Mouse (Mus musculus): Measurements from ENCODE around the gene Gid4. TPM values are rescaled to one million over a fixed set of nuclear protein-coding genes. Genes with fewer than 3 reads are reported as not detected.
A peak's percentile ranks its signal among the peaks of the same experiment; 100 is the strongest.
"Not testable (repeated sequence)": the region's sequence is repeated elsewhere in the genome, so short reads cannot be mapped to it uniquely, and the experiment has no call there.

The Gid4 gene
- polyA plus RNA-seq, 1 experiment, result 44.8 TPM

- no peak for DNase-seq (ENCODE audit: extremely low spot score in 1 of 2, low spot score in 1 of 2)
Observed at GRCm38 (mm10) chr11:60426417-60426816, 9.5 kb downstream of the Gid4 start.

GRCm38 (mm10) chr11:60427628-60428027, 10.7 kb downstream of the Gid4 start:
- DNase-seq (ENCODE audit: extremely low spot score in 1 of 2, low spot score in 1 of 2), result no peak

GRCm38 (mm10) chr11:60433501-60433900, 16.6 kb downstream of the Gid4 start:
- DNase-seq (ENCODE audit: extremely low spot score in 1 of 2, low spot score in 1 of 2), result no peak

DNA sequence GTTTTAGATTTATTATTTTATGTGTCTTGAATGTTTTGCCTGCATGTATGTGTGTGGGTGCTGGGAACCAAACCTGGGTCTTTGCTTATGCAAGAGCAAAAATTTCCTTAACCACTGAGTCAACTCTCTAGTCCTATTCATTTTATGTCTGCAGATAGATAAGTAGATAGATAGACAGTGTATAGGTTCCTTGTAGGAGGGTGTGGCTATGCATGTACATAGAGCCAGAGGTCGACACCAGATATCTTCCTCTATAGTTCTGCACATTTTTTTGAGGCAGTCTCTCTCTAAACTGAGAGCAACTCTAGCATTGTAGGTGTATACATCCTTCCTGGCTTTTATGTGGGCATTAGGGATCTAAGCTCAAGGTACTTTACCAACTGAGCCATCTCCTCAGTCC, 18.2 kb downstream of the Gid4 start:
- no peak for DNase-seq (ENCODE audit: extremely low spot score in 1 of 2, low spot score in 1 of 2)

- DNase-seq (ENCODE audit: extremely low spot score in 1 of 2, low spot score in 1 of 2), result no peak
Observed at GRCm38 (mm10) chr11:60436618-60437017, 19.7 kb downstream of the Gid4 start.

DNA sequence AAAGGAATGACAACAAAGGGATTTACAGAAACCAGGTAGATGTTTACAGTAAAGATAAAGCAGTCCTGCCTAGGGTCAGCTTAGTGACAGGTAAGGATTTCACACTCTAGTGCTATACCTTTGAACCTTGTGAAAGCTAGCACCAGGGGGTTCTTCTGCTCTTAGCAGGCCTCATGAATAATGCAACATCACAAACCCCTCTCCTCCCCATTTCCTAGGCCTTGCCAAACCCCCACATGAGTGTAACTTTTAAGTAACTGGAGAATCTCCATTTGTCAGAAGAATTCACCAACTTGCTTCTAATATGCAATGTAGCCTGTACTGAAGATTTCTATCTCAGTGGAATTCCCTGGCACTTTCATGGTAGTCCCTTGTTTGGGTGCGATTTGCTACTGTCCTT, 22.7 kb downstream of the Gid4 start:
- not testable (repeated sequence) for DNase-seq (ENCODE audit: extremely low spot score in 1 of 2, low spot score in 1 of 2)

DNA sequence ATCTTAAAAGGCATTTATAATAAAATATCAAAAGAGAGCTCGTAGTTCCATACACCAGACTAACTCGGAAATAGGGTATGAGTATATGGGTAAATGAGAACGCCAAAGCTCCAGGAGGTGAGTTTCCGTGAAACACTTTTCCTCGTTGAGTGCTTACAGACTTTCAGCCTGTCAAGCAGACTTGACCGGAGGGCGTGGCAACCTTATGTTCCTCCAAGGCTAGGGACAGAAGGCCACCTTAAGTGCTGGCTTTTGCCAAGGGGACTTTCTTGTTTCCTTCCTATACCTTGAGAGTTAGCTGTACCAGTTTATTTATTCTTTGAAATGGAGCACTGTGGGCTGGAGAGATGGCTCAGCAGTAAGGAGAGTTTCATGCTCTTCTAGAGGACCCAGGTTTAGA, 23.2 kb downstream of the Gid4 start:
- DNase-seq (ENCODE audit: extremely low spot score in 1 of 2, low spot score in 1 of 2), result no peak

GRCm38 (mm10) chr11:60442896-60443295, 26.0 kb downstream of the Gid4 start:
- peak in 1 of 2 experiments; percentile 52 for DNase-seq (ENCODE audit: extremely low spot score in 1 of 2, low spot score in 1 of 2)

- DNase-seq (ENCODE audit: extremely low spot score in 1 of 2, low spot score in 1 of 2), result no peak
Observed at GRCm38 (mm10) chr11:60444007-60444406, 27.1 kb downstream of the Gid4 start.

DNA sequence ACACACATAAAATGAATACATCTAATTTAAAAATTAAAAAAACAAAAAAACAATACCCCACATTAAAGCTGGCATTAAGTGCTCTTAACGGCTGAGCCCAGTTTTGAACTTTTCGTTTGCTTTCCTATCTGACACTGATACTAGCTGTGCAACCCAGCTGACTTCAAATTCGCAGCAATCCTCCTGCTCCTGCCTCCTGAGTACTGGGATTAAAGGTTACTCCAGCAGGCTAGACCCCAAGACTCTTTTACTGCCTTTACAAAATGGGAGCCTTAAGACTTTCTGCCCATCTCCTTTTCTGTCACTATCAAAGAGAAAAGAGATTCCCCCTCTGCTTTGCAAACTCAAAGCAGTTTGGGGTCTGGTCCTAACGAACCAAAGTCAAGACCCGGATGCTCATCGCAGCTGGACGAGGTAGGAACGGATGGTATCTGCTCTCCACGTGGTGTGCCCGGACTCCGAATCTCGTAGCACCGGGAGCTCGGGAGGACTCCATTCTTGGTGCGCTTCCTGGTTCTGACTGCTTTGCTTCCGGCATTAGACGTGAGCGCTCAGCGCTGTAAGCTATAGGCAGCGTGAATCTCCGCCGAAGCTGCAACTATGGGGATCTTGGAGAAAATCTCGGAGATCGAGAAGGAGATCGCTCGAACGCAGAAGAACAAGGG, 37.3 kb downstream of the Gid4 start, which contains the start of gene Drg2:
Gene Drg2 (plus strand): TSS at position 512 of the 665 bp plus-strand sequence.
- peak; percentile 77 to 95 for DNase-seq (ENCODE audit: extremely low spot score in 1 of 2, low spot score in 1 of 2)

GRCm38 (mm10) chr11:60454745-60455087, 37.8 kb downstream of the Gid4 start:
- DNase-seq (ENCODE audit: extremely low spot score in 1 of 2, low spot score in 1 of 2), result no peak

DNA sequence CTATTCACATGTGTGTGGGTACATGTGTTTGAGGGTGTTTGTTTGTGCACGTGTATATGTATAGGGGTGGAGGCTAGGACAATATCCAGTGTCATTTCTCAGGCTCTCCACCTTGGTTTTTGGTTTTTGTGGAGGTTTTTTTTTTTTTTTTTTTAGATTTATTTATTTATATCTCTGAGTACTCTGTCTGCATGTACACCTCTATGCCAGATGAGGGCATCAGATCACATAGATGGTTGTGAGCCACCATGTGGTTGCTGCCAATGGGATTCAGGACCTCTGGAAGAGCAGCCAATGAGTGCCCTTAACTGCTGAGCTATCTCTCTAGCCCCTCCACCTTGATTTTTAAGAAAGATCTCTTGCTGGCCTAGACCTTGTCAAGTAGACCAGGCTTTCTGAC, 41.0 kb downstream of the Gid4 start:
- DNase-seq (ENCODE audit: extremely low spot score in 1 of 2, low spot score in 1 of 2), result peak in 1 of 2 experiments; percentile 18

GRCm38 (mm10) chr11:60465943-60466380, 49.0 kb downstream of the Gid4 start:
- peak in 1 of 2 experiments; percentile 37 for DNase-seq (ENCODE audit: extremely low spot score in 1 of 2, low spot score in 1 of 2)

- no peak for DNase-seq (ENCODE audit: extremely low spot score in 1 of 2, low spot score in 1 of 2)
Observed at GRCm38 (mm10) chr11:60469039-60469438, 52.1 kb downstream of the Gid4 start, which contains the start of gene Myo15. Gene Myo15 (plus strand): TSS chr11:60469339.

DNA sequence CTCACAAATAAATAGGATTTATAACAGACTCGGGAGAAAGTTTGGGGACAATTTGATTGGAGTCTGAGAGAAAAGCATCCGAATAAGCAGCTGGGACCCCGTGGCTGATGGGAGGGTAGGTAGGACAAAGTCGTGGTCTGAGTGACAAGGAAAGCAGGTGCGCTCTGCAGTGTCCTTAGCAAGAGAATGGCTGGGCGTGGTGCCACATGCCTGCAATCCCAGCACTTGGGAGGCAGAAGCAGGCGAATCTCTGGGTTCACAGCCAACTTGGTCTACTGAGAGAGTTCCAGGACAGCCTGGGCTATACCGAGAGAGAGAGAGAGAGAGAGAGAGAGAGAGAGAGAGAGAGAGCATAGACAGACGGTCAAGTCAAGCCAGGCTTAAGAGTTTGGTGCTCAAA, 53.8 kb downstream of the Gid4 start:
- no peak for DNase-seq (ENCODE audit: extremely low spot score in 1 of 2, low spot score in 1 of 2)

DNA sequence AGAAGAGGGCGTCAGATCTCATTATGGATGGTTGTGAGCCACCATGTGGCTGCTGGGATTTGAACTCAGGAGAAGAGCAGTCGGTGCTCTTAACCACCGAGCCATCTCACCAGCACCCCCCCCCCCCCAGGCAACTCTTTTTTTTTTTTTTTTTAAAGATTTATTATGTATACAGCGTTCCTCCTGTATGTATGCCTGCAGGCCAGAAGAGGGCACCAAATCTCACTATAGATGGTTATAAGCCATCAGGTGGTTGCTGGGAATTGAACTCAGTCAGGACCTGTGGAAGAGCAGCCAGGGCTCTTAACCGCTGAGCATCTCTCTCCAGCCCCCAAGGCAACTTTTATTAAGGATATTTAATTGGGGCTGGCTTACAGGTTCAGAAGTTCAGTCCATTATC, 57.6 kb downstream of the Gid4 start:
- DNase-seq (ENCODE audit: extremely low spot score in 1 of 2, low spot score in 1 of 2), result no peak

DNA sequence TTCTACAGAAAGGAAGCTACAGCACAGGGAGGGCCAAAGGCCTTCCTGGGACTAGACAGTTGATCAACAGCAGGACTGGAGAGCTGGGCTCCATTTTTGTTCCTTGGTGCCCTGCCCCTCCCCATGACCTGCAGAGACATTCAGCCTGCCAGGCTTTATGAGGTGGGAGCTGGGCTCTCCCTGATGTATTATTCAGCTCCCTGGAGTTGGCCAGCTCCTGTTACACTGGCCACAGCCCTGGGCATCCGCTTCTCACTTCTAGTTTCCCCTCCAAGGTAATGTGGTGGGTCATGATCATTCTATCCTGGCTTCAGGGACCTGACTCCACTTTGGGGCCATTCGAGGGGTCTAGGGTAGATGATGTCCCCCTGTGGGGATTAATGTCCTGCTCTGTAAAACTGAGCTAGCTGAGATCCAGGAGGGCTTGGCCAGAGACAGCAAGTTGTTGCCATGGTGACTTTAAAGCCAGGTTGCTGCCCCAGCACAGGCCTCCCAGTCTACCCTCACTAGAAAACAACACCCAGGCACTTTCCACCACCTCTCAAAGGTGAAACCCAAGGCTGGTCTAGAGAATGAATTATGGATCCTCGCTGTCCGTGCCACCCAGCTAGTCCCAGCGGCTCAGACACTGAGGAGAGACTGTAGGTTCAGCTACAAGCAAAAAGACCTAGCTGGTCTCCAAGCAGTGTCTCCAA, 58.9 kb downstream of the Gid4 start:
- DNase-seq (ENCODE audit: extremely low spot score in 1 of 2, low spot score in 1 of 2), result no peak

- no peak for DNase-seq (ENCODE audit: extremely low spot score in 1 of 2, low spot score in 1 of 2)
Observed at GRCm38 (mm10) chr11:60478121-60478520, 61.2 kb downstream of the Gid4 start.

DNA sequence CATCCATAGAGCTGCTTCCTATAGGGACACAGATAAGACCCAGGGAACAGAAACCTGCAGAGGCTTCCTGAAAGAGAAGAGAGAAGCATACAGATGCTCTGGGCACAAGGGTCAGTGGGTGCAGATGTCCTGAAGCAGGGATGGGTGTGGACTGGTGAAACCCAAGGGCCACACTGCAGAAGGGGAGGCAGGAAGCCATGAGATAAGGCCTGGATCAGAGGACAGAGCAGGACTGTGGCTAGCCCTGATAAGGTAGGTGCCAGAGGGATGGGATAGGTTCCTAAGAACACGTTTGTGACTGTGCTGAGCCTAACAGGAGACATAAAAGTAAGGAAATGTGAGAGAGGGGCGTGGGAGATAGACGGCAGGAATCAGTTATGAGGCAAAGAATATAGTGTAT, 69.3 kb downstream of the Gid4 start:
- no peak for DNase-seq (ENCODE audit: extremely low spot score in 1 of 2, low spot score in 1 of 2)

- DNase-seq (ENCODE audit: extremely low spot score in 1 of 2, low spot score in 1 of 2), result no peak
Observed at GRCm38 (mm10) chr11:60492726-60493125, 75.8 kb downstream of the Gid4 start.

- DNase-seq (ENCODE audit: extremely low spot score in 1 of 2, low spot score in 1 of 2), result no peak
Observed at GRCm38 (mm10) chr11:60495692-60496091, 78.7 kb downstream of the Gid4 start.

Measured in frontal cortex, adult 2 months (tissue).